Mouse (Mus musculus) kidney, embryonic 16.5 days (tissue): Measurements from ENCODE around the gene Prr15. TPM values are rescaled to one million over a fixed set of nuclear protein-coding genes. Genes with fewer than 3 reads are reported as not detected.
A peak's percentile ranks its signal among the peaks of the same experiment; 100 is the strongest.

Experiments
- ATAC-seq: fragments of 200-750 bp; cut with Nextera tagmentation; 2 replicates; pipeline ENCODE4 v1.8.0; 2017; ENCODE audit warnings: moderate TSS enrichment; ENCODE audit not compliant: low FRiP score, low TSS enrichment
- H3K27ac ChIP-seq: fragments of 300-500 bp; sonication (generic); 2 replicates; pipeline ENCODE4 v1.5.1; 2014; ENCODE audit warnings: low read length
- H3K27me3 ChIP-seq: fragments of 300-500 bp; sonication (generic); 2 replicates; pipeline ENCODE4 v1.6.1; 2014; ENCODE audit warnings: low read length, control low read depth, mixed read lengths; ENCODE audit not compliant: insufficient read depth
- H3K36me3 ChIP-seq: fragments of 300-500 bp; sonication (generic); 2 replicates; pipeline ENCODE4 v1.6.1; 2014; ENCODE audit warnings: low read length, control low read depth, mixed read lengths; ENCODE audit not compliant: insufficient read depth
- H3K4me1 ChIP-seq: fragments of 300-500 bp; sonication (generic); 2 replicates; pipeline ENCODE4 v1.6.1; 2014; ENCODE audit warnings: low read length, control low read depth, mixed read lengths; ENCODE audit not compliant: insufficient read depth
- H3K4me2 ChIP-seq: fragments of 300-500 bp; sonication (generic); replicated peaks from 2 replicates; pipeline ENCODE4 v1.6.1; 2014; ENCODE audit warnings: low read depth, low read length
- H3K4me3 ChIP-seq: fragments of 300-500 bp; sonication (generic); 2 replicates; pipeline ENCODE4 v1.5.1; 2014; ENCODE audit warnings: mild to moderate bottlenecking, low read length
- H3K9ac ChIP-seq: fragments of 300-500 bp; sonication (generic); replicated peaks from 2 replicates; pipeline ENCODE4 v1.6.1; 2014; ENCODE audit warnings: low read length
- H3K9me3 ChIP-seq: fragments of 300-500 bp; sonication (generic); 2 replicates; pipeline ENCODE4 v1.6.1; 2016; ENCODE audit warnings: low read length, control low read depth
- WGBS: fragments of 180-500 bp; shearing (Covaris S2); extraction: QIAGEN DNeasy Blood & Tissue Kit; methylation state at CpG from one replicate; pipeline ENCODE4 v1.1.7; 2014; 5-methylcytosine and 5-hydroxymethylcytosine counted together
- polyA plus RNA-seq: library from polyadenylated mRNA; unstranded; fragments of >200 nt; fragmentation: Nextera tagmentation; extraction: Ambion mirVana; gene quantifications from 2 replicates; pipeline ENCODE4 v1.2.1, GENCODE M21; 2015

Prr15 gene
- polyA plus RNA-seq, 1 experiment from 2014 or later, result 9.2 TPM

- Histone ChIP-seq H3K27me3 (no peaks in the 10 kb centered on the region), H3K9me3 (no peaks in the 10 kb centered on the region), H3K4me1 (no peaks in the 10 kb centered on the region), H3K4me2 (no peak overlapping the region), H3K27ac (no peak overlapping the region), H3K36me3 (no peaks in the 10 kb centered on the region), H3K9ac (no peak overlapping the region), H3K4me3 (no peak overlapping the region)
- ATAC-seq, result no peak
- WGBS, result 92% methylated on average over 10 of the region's 10 CpGs
Observed at GRCm38 (mm10) chr6:54342223-54342622, 16.6 kb downstream of the Prr15 start.

- no peak overlapping the region for H3K27ac ChIP-seq
- no peaks in the 10 kb centered on the region for H3K9me3 ChIP-seq
- no peaks in the 10 kb centered on the region for H3K36me3 ChIP-seq
- H3K27me3 ChIP-seq, result no peaks in the 10 kb centered on the region
- no peak overlapping the region for H3K4me3 ChIP-seq
- 64% methylated on average over 5 of the region's 5 CpGs for WGBS
- no peak overlapping the region for H3K4me2 ChIP-seq
- no peak overlapping the region for H3K9ac ChIP-seq
- ATAC-seq, result no peak
- H3K4me1 ChIP-seq, result peaks cover 9% of the 10 kb centered on the region
Observed at GRCm38 (mm10) chr6:54351860-54352259, 26.2 kb downstream of the Prr15 start.

- Histone ChIP-seq H3K27me3 (no peaks in the 10 kb centered on the region), H3K9me3 (no peaks in the 10 kb centered on the region), H3K4me1 (peaks cover 9% of the 10 kb centered on the region), H3K4me3 (no peak overlapping the region), H3K4me2 (no peak overlapping the region), H3K36me3 (no peaks in the 10 kb centered on the region), H3K9ac (no peak overlapping the region), H3K27ac (peak overlapping the region; percentile 5; the same call in 1 of the 2 replicates)
- ATAC-seq, result 0 out of 2 replicates have a peak, but pooled peaks have one; percentile 54
- 57% methylated on average over 14 of the region's 14 CpGs for WGBS
Observed at GRCm38 (mm10) chr6:54352931-54353690, 27.5 kb downstream of the Prr15 start.

- ATAC-seq, result no peak
Observed at GRCm38 (mm10) chr6:54353698-54354097, 28.1 kb downstream of the Prr15 start.

GRCm38 (mm10) chr6:54355626-54356025, 30.0 kb downstream of the Prr15 start:
- no peaks in the 10 kb centered on the region for H3K9me3 ChIP-seq
- no peak overlapping the region for H3K27ac ChIP-seq
- no peaks in the 10 kb centered on the region for H3K27me3 ChIP-seq
- 60% methylated on average over 6 of the region's 6 CpGs for WGBS
- no peak overlapping the region for H3K4me2 ChIP-seq
- H3K9ac ChIP-seq, result no peak overlapping the region
- no peak for ATAC-seq
- H3K4me3 ChIP-seq, result no peak overlapping the region
- H3K36me3 ChIP-seq, result no peaks in the 10 kb centered on the region
- peaks cover 9% of the 10 kb centered on the region for H3K4me1 ChIP-seq

More at GRCm38 (mm10) chr6:54353698-54354097, 28.1 kb downstream of the Prr15 start:
- Histone ChIP-seq H3K9me3 (no peaks in the 10 kb centered on the region), H3K4me1 (peaks cover 9% of the 10 kb centered on the region), H3K9ac (no peak overlapping the region), H3K36me3 (no peaks in the 10 kb centered on the region), H3K27ac (no peak overlapping the region), H3K27me3 (no peaks in the 10 kb centered on the region), H3K4me3 (no peak overlapping the region), H3K4me2 (no peak overlapping the region)
- 81% methylated on average over 5 of the region's 5 CpGs for WGBS

- Histone ChIP-seq H3K4me2 (no peak overlapping the region), H3K36me3 (no peaks in the 10 kb centered on the region), H3K9me3 (no peaks in the 10 kb centered on the region), H3K27me3 (no peaks in the 10 kb centered on the region), H3K27ac (no peak overlapping the region), H3K9ac (no peak overlapping the region), H3K4me3 (no peak overlapping the region), H3K4me1 (peaks cover under 1% of the 10 kb centered on the region; the same call in 1 of the 2 replicates)
- ATAC-seq, result no peak
- WGBS, result 62% methylated on average over 12 of the region's 12 CpGs
Observed at GRCm38 (mm10) chr6:54362526-54363324, 37.1 kb downstream of the Prr15 start.

GRCm38 (mm10) chr6:54364406-54365136, 38.9 kb downstream of the Prr15 start:
- WGBS, result 91% methylated on average over 12 of the region's 12 CpGs
- Histone ChIP-seq H3K4me1 (peaks cover 3% of the 10 kb centered on the region; the same call in 1 of the 2 replicates), H3K4me3 (no peak overlapping the region), H3K27me3 (no peaks in the 10 kb centered on the region), H3K4me2 (no peak overlapping the region), H3K27ac (no peak overlapping the region), H3K36me3 (no peaks in the 10 kb centered on the region), H3K9ac (no peak overlapping the region), H3K9me3 (no peaks in the 10 kb centered on the region)
- ATAC-seq, result no peak

- no peaks in the 10 kb centered on the region for H3K9me3 ChIP-seq
- no peak overlapping the region for H3K4me3 ChIP-seq
- no peak overlapping the region for H3K27ac ChIP-seq
- H3K9ac ChIP-seq, result no peak overlapping the region
- no peak overlapping the region for H3K4me2 ChIP-seq
- H3K27me3 ChIP-seq, result no peaks in the 10 kb centered on the region
- peaks cover 9% of the 10 kb centered on the region for H3K4me1 ChIP-seq
- no peak for ATAC-seq
- H3K36me3 ChIP-seq, result no peaks in the 10 kb centered on the region
- 75% methylated on average over 5 of the region's 5 CpGs for WGBS
Observed at GRCm38 (mm10) chr6:54366607-54367006, 41.0 kb downstream of the Prr15 start.

GRCm38 (mm10) chr6:54368071-54368470, 42.4 kb downstream of the Prr15 start:
- Histone ChIP-seq H3K9ac (no peak overlapping the region), H3K4me2 (no peak overlapping the region), H3K4me1 (peaks cover 9% of the 10 kb centered on the region), H3K27me3 (no peaks in the 10 kb centered on the region), H3K36me3 (no peaks in the 10 kb centered on the region), H3K4me3 (no peak overlapping the region), H3K9me3 (no peaks in the 10 kb centered on the region), H3K27ac (no peak overlapping the region)
- 11% methylated on average over 6 of the region's 6 CpGs for WGBS
- no peak for ATAC-seq
